Mouse (Mus musculus) MEL (cell line): ENCODE results near the gene Glt8d1. TPM values are rescaled to one million over a fixed set of nuclear protein-coding genes. Genes with fewer than 3 reads are reported as not detected.

Experiments used
- DNase-seq: peaks from one replicate; pipeline ENCODE4 v3.0.0; 2011; ENCODE audit warnings: low read depth, low spot score
- H3K27ac ChIP-seq: 2 replicates; pipeline ENCODE4 v1.5.1; 2012; ENCODE audit warnings: low read depth, mild to moderate bottlenecking, control low read depth, low read length, moderate library complexity; ENCODE audit not compliant: control insufficient read depth
- H3K27me3 ChIP-seq, 2 experiments: fragments of 150-350 bp in 1 of 2; sonication (generic) in 1 of 2; 2 replicates each; pipeline ENCODE4 v1.6.1; 2012; ENCODE audit warnings: low read length in 2 of 2, mild to moderate bottlenecking in 2 of 2, improper control_type of control experiment in 1 of 2, moderate library complexity in 1 of 2; ENCODE audit not compliant: insufficient read depth in 2 of 2, control insufficient read depth in 1 of 2
- H3K36me3 ChIP-seq, 2 experiments: 2 replicates each; pipeline ENCODE4 v1.6.1; 2012 to 2014; ENCODE audit warnings: low read length in 2 of 2, improper control_type of control experiment in 1 of 2, inconsistent platforms in 1 of 2, mild to moderate bottlenecking in 1 of 2; ENCODE audit not compliant: insufficient read depth in 2 of 2, control insufficient read depth in 1 of 2
- H3K4me1 ChIP-seq, 2 experiments: fragments of 150-350 bp in 1 of 2; sonication (generic) in 1 of 2; 2 replicates each; pipeline ENCODE4 v1.6.1; 2012; ENCODE audit warnings: low read length in 2 of 2, improper control_type of control experiment in 1 of 2, mild to moderate bottlenecking in 1 of 2; ENCODE audit not compliant: insufficient read depth in 2 of 2, control insufficient read depth in 1 of 2
- H3K4me3 ChIP-seq, 2 experiments: fragments of 150-350 bp in 1 of 2; sonication (generic) in 1 of 2; 2 replicates each; pipeline ENCODE4 v1.5.1; 2012; ENCODE audit warnings: low read depth in 2 of 2, low read length in 2 of 2, mild to moderate bottlenecking in 2 of 2, moderate library complexity in 2 of 2, control low read depth in 1 of 2, improper control_type of control experiment in 1 of 2; ENCODE audit not compliant: control insufficient read depth in 1 of 2, insufficient read depth in 1 of 2
- H3K79me2 ChIP-seq: 2 replicates; pipeline ENCODE4 v1.6.1; 2012; ENCODE audit warnings: mild to moderate bottlenecking, low read length, moderate library complexity; ENCODE audit not compliant: control insufficient read depth, poor library complexity, insufficient read depth
- H3K9ac ChIP-seq: 2 replicates; pipeline ENCODE4 v1.6.1; 2012; ENCODE audit warnings: low read depth, mild to moderate bottlenecking, control low read depth, low read length, moderate library complexity; ENCODE audit not compliant: control insufficient read depth, poor library complexity, severe bottlenecking
- H3K9me3 ChIP-seq: fragments of 150-350 bp; sonication (generic); replicated peaks from 2 replicates; pipeline ENCODE4 v1.6.1; 2012; ENCODE audit warnings: mild to moderate bottlenecking, low read length, improper control_type of control experiment, moderate library complexity; ENCODE audit not compliant: insufficient read depth
- BHLHE40 ChIP-seq: IDR thresholded peaks from 2 replicates; pipeline ENCODE4 v1.6.1; 2012; ENCODE audit warnings: low read depth, mild to moderate bottlenecking, inconsistent platforms, low read length, improper control_type of control experiment, borderline replicate concordance
- CHD2 ChIP-seq: IDR thresholded peaks from 2 replicates; pipeline ENCODE4 v1.6.1; 2011; ENCODE audit warnings: low read length, improper control_type of control experiment
- CTCF ChIP-seq, 3 experiments: IDR thresholded peaks in 2 of 3; conservative IDR thresholded peaks in 1 of 3; 2 replicates each; pipeline ENCODE4 v1.5.1; 2011 to 2012; ENCODE audit warnings: low read length in 3 of 3, low read depth in 2 of 3, mild to moderate bottlenecking in 2 of 3, improper control_type of control experiment in 1 of 3, inconsistent platforms in 1 of 3, mixed read lengths in 1 of 3, moderate library complexity in 1 of 3; ENCODE audit not compliant: control insufficient read depth in 1 of 3, insufficient read depth in 1 of 3, poor library complexity in 1 of 3, severe bottlenecking in 1 of 3
- ELF1 ChIP-seq: IDR thresholded peaks from 2 replicates; pipeline ENCODE4 v1.6.1; 2014; ENCODE audit warnings: low read depth, mild to moderate bottlenecking, inconsistent platforms, low read length, improper control_type of control experiment, moderate library complexity
- EP300 ChIP-seq, 2 experiments: IDR thresholded peaks; 2 replicates each; pipeline ENCODE4 v1.6.1; 2011; ENCODE audit warnings: improper control_type of control experiment in 2 of 2, low read length in 2 of 2, low read depth in 1 of 2, mild to moderate bottlenecking in 1 of 2
- ETS1 ChIP-seq: IDR thresholded peaks from 2 replicates; pipeline ENCODE4 v1.6.1; 2012; ENCODE audit warnings: low read depth, mild to moderate bottlenecking, inconsistent platforms, low read length, improper control_type of control experiment, moderate library complexity
- GABPA ChIP-seq: IDR thresholded peaks from 2 replicates; pipeline ENCODE4 v1.6.1; 2012; ENCODE audit warnings: low read depth, mild to moderate bottlenecking, inconsistent platforms, low read length, improper control_type of control experiment, moderate library complexity
- HCFC1 ChIP-seq: IDR thresholded peaks from 2 replicates; pipeline ENCODE4 v1.6.1; 2012; ENCODE audit warnings: low read depth, mild to moderate bottlenecking, inconsistent platforms, low read length, improper control_type of control experiment, moderate library complexity
- JUND ChIP-seq: IDR thresholded peaks from 2 replicates; pipeline ENCODE4 v1.6.1; 2011; ENCODE audit warnings: low read depth, mild to moderate bottlenecking, improper control_type of control experiment, low read length
- KAT2A ChIP-seq: conservative IDR thresholded peaks from 2 replicates; pipeline ENCODE4 v1.6.1; 2012; ENCODE audit warnings: low read depth, low read length, improper control_type of control experiment, inconsistent platforms
- MAFK ChIP-seq: IDR thresholded peaks from 2 replicates; pipeline ENCODE4 v1.6.1; 2011; ENCODE audit warnings: low read depth, mild to moderate bottlenecking, low read length, improper control_type of control experiment, borderline replicate concordance
- MAX ChIP-seq: IDR thresholded peaks from 2 replicates; pipeline ENCODE4 v1.6.1; 2011; ENCODE audit warnings: low read length, improper control_type of control experiment
- MAZ ChIP-seq: IDR thresholded peaks from 2 replicates; pipeline ENCODE4 v1.6.1; 2012; ENCODE audit warnings: low read depth, mild to moderate bottlenecking, inconsistent platforms, low read length, improper control_type of control experiment
- MEF2A ChIP-seq: IDR thresholded peaks from 2 replicates; pipeline ENCODE4 v1.6.1; 2014; ENCODE audit warnings: low read depth, mild to moderate bottlenecking, inconsistent platforms, low read length, improper control_type of control experiment; ENCODE audit not compliant: poor library complexity, insufficient replicate concordance, severe bottlenecking; ENCODE audit errors: extremely low read depth
- MXI1 ChIP-seq: IDR thresholded peaks from 2 replicates; pipeline ENCODE4 v1.6.1; 2011; ENCODE audit warnings: mild to moderate bottlenecking, low read depth, low read length, improper control_type of control experiment
- MYB ChIP-seq: IDR thresholded peaks from 2 replicates; pipeline ENCODE4 v1.6.1; 2011; ENCODE audit warnings: mild to moderate bottlenecking, low read depth, low read length, improper control_type of control experiment
- NELFE ChIP-seq: IDR thresholded peaks from 2 replicates; pipeline ENCODE4 v1.6.1; 2011; ENCODE audit warnings: low read depth, low read length, improper control_type of control experiment
- POLR2A ChIP-seq, 2 experiments: IDR thresholded peaks; 2 replicates each; pipeline ENCODE4 v1.6.1; 2011 to 2012; ENCODE audit warnings: low read length in 2 of 2, mild to moderate bottlenecking in 2 of 2, control low read depth in 1 of 2, improper control_type of control experiment in 1 of 2, low read depth in 1 of 2, moderate library complexity in 1 of 2; ENCODE audit not compliant: control insufficient read depth in 1 of 2, insufficient read depth in 1 of 2, poor library complexity in 1 of 2
- POLR2AphosphoS2 ChIP-seq: IDR thresholded peaks from 2 replicates; pipeline ENCODE4 v1.6.1; 2011; ENCODE audit warnings: low read length, improper control_type of control experiment
- POLR2AphosphoS5 ChIP-seq: IDR thresholded peaks from 2 replicates; pipeline ENCODE4 v1.6.1; 2012; ENCODE audit warnings: low read depth, borderline replicate concordance, mild to moderate bottlenecking, inconsistent platforms, low read length, moderate library complexity, mixed read lengths
- RAD21 ChIP-seq: IDR thresholded peaks from 2 replicates; pipeline ENCODE4 v1.6.1; 2011; ENCODE audit warnings: mild to moderate bottlenecking, low read depth, low read length, improper control_type of control experiment
- RCOR1 ChIP-seq: IDR thresholded peaks from 2 replicates; pipeline ENCODE4 v1.6.1; 2012; ENCODE audit warnings: low read depth, mild to moderate bottlenecking, inconsistent platforms, low read length, improper control_type of control experiment
- SIN3A ChIP-seq: IDR thresholded peaks from 2 replicates; pipeline ENCODE4 v1.6.1; 2012; ENCODE audit warnings: low read length, improper control_type of control experiment, inconsistent platforms
- SMC3 ChIP-seq: IDR thresholded peaks from 2 replicates; pipeline ENCODE4 v1.6.1; 2011; ENCODE audit warnings: low read depth, low read length, improper control_type of control experiment
- TAL1 ChIP-seq: IDR thresholded peaks from 2 replicates; pipeline ENCODE4 v1.6.1; 2012; ENCODE audit warnings: mild to moderate bottlenecking, inconsistent platforms, low read length, moderate library complexity, mixed read lengths
- TBP ChIP-seq: IDR thresholded peaks from 2 replicates; pipeline ENCODE4 v1.8.0; 2011; ENCODE audit warnings: low read depth, low read length, improper control_type of control experiment
- TCF12 ChIP-seq: IDR thresholded peaks from 2 replicates; pipeline ENCODE4 v1.6.1; 2014; ENCODE audit warnings: low read depth, mild to moderate bottlenecking, inconsistent platforms, low read length, improper control_type of control experiment, moderate library complexity
- UBTF ChIP-seq: IDR thresholded peaks from 2 replicates; pipeline ENCODE4 v1.6.1; 2012; ENCODE audit warnings: low read depth, mild to moderate bottlenecking, inconsistent platforms, low read length, improper control_type of control experiment, moderate library complexity, borderline replicate concordance; ENCODE audit not compliant: insufficient read depth
- USF1 ChIP-seq: IDR thresholded peaks from 2 replicates; pipeline ENCODE4 v1.6.1; 2014; ENCODE audit warnings: low read depth, mild to moderate bottlenecking, inconsistent platforms, low read length, improper control_type of control experiment, moderate library complexity
- USF2 ChIP-seq, 2 experiments: IDR thresholded peaks; 2 replicates each; pipeline ENCODE4 v1.6.1; 2011 to 2012; ENCODE audit warnings: improper control_type of control experiment in 2 of 2, low read length in 2 of 2, borderline replicate concordance in 1 of 2, inconsistent platforms in 1 of 2, low read depth in 1 of 2, mild to moderate bottlenecking in 1 of 2; ENCODE audit not compliant: insufficient read depth in 1 of 2
- ZC3H11A ChIP-seq: IDR thresholded peaks from 2 replicates; pipeline ENCODE4 v1.6.1; 2012; ENCODE audit warnings: low read depth, mild to moderate bottlenecking, inconsistent platforms, low read length, improper control_type of control experiment
- ZKSCAN1 ChIP-seq: IDR thresholded peaks from 2 replicates; pipeline ENCODE4 v1.6.1; 2012; ENCODE audit warnings: low read depth, mild to moderate bottlenecking, inconsistent platforms, low read length, improper control_type of control experiment, moderate library complexity
- ZMIZ1 ChIP-seq: IDR thresholded peaks from 2 replicates; pipeline ENCODE4 v1.6.1; 2012; ENCODE audit warnings: low read depth, mild to moderate bottlenecking, inconsistent platforms, low read length, improper control_type of control experiment, moderate library complexity
- ZNF384 ChIP-seq: IDR thresholded peaks from 2 replicates; pipeline ENCODE4 v1.6.1; 2012; ENCODE audit warnings: low read depth, mild to moderate bottlenecking, inconsistent platforms, low read length, improper control_type of control experiment
- polyA plus RNA-seq, 2 experiments: library from polyadenylated mRNA; stranded (reverse) in 1 of 2; unstranded in 1 of 2; fragments of >175 nt in 1 of 2; fragments of >200 nt in 1 of 2; gene quantifications; 2 replicates each; pipeline versions ENCODE4 v1.2.1 to v1.2.4; 2012; ENCODE audit warnings: low replicate concordance in 2 of 2, low read depth in 1 of 2; ENCODE audit not compliant: insufficient read length in 2 of 2, insufficient read depth in 1 of 2, missing spikeins in 1 of 2
- total RNA-seq: library from RNA; depleted of rRNA; stranded (reverse); fragments of 300-350 nt; gene quantifications from 2 replicates; pipeline ENCODE4 v1.2.3, GENCODE M21; 2012; rRNA removed

The Glt8d1 gene
- total RNA-seq (14.7 and 15.6 TPM in 2 replicates), polyA plus RNA-seq (10 to 100 TPM in 1 of 2 experiments, not detected in 1; 19.2 TPM)

DNA sequence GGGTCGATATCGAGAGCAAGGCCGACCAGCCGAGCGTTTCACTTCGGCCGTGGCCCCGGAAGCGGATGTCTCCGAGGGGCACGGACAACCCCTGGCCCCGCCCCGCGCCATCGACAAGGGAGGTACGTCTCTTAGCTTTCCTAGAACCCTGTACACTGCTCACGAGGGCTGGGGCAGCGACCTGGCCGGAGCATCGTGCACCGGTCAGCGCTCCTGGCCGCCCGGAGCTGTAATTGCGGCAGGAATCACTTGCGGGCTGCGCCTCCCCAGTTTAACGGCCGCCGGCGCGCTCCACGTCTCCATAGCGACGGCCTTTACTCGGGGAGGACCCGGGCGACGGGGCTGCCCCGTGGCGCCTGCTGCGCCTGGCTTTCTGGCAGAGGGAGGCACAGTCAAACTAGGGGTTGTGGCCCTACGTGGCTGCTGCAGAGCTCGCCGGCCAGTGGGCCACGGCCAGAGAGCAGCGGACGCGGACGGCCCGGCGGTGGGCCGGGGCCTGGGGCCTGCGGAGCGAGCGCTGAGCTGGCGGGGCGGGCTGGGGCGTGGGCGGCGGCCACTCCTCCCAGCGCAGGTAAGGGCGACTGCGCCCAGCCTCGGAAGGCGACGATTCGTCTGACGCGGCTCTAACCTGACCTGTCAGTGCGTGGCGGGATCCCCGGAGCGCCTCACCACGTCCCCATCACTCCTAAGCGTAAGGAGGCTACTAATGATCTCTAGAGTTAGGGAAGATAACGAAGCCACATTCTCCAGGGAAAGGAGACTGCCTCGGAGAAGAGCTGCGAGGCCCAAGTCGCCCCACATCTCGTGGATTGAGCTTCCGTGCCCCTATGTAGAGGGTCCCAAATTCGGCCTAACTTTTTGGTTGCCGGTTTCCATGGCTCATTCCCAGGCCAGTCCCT lies at the start of gene Glt8d1, which contains the start of gene Spcs1:
TSS of gene Glt8d1 (plus strand) at position 94 of the 899 bp plus-strand sequence.
TSS of gene Spcs1 (minus strand) at position 366 of the 899 bp plus-strand sequence.
- Histone ChIP-seq H3K9me3 (no peaks in the 10 kb centered on the region), H3K27ac (peak within 1 kb of the TSS; percentile 77), H3K4me3 (peak within 1 kb of the TSS; percentile 95 to 98), H3K4me1 (peaks cover 4 to 9% of the 10 kb centered on the region in 2 experiments), H3K27me3 (no peaks in the 10 kb centered on the region), H3K9ac (peak within 1 kb of the TSS; percentile 93), H3K36me3 (peaks cover 2 to 15% of the 10 kb centered on the region in 2 experiments; a peak in 3 of 4 replicates), H3K79me2 (peaks cover 16% of the 10 kb centered on the region)
- peak; percentile 88 for DNase-seq
- TF ChIP-seq ZNF384 (no peak), SMC3 (no peak), HCFC1 (peak; percentile 84), CHD2 (no peak), GABPA (no peak), ETS1 (peak; percentile 29; the same call in 1 of the 2 replicates), JUND (no peak), KAT2A (peak; percentile 55; the same call in 1 of the 2 replicates), MAX (peak; percentile 94), EP300 (IDR thresholded peaks at IDR 0.05; ENCODE audit: low read depth in 1 of 2, low read length in 2 of 2) (peak in 1 of 2 experiments; percentile 12; a peak in 1 of 4 replicates), SIN3A (peak; percentile 91), MXI1 (peak; percentile 76), POLR2AphosphoS5 (no peak), RAD21 (no peak), RCOR1 (no peak), POLR2A (IDR thresholded peaks at IDR 0.05; ENCODE audit: control insufficient read depth in 1 of 2, insufficient read depth in 1 of 2, low read depth in 1 of 2, low read length in 2 of 2, poor library complexity in 1 of 2) (peak; percentile 23 to 84), ELF1 (no peak; the same call in 1 of the 2 replicates), USF1 (no peak), ZMIZ1 (peak; percentile 75; the same call in 1 of the 2 replicates), BHLHE40 (no peak), MEF2A (no peak), UBTF (no peak), TAL1 (no peak), ZKSCAN1 (no peak), POLR2AphosphoS2 (peak; percentile 2; the same call in 1 of the 2 replicates), TBP (no peak), MYB (peak; percentile 59), TCF12 (0 out of 2 replicates have a peak, but pooled peaks have one; percentile 3), MAFK (no peak), USF2 (IDR thresholded peaks at IDR 0.05; ENCODE audit: borderline replicate concordance in 1 of 2, insufficient read depth in 1 of 2, low read depth in 1 of 2, low read length in 2 of 2) (no peak), MAZ (peak; percentile 46), NELFE (peak; percentile 83), ZC3H11A (no peak), CTCF (IDR thresholded peaks at IDR 0.05 in 2 of 3, conservative IDR thresholded peaks at IDR 0.05 in 1 of 3; ENCODE audit: control insufficient read depth in 1 of 3, insufficient read depth in 1 of 3, low read depth in 2 of 3, low read length in 3 of 3, poor library complexity in 1 of 3, severe bottlenecking in 1 of 3) (no peak)
